Mouse (Mus musculus): ENCODE data around the gene Upk1b. TPM values are rescaled to one million over a fixed set of nuclear protein-coding genes. Genes with fewer than 3 reads are reported as not detected.
A peak's percentile ranks its signal among the peaks of the same experiment; 100 is the strongest.

The Upk1b gene
- polyA plus RNA-seq, 1 experiment from 2014 or later: 18.0 TPM

DNA sequence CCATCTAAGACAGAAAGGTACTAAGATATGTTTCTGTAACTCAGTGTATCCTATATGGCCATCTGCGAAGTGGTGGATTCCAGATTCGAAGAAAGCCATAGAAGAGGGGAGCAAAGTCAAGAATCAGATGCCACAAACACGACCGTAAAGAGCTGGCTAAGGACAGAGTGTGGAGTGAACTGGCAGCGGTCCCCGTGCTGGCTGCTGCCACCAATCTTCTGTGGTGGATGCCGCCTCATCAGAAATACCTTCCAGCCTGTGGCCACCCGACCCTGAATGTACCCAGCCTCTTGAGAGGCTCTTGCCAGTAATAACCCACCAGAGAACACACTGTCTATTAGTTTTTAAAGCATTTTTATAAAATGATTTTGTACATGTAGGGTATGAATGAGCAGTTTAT is 31.7 kb downstream of the Upk1b start:
- no peak for ATAC-seq (replicated peaks; ENCODE audit: extremely low read depth, insufficient read depth, low FRiP score)
- Histone ChIP-seq H3K4me1 (ENCODE audit: control insufficient read depth, insufficient read depth, low read length) (peaks cover 5% of the 10 kb centered on the region), H3K4me2 (ENCODE audit: low read depth, low read length) (no peak overlapping the region), H3K9me3 (replicated peaks; ENCODE audit: control insufficient read depth, low read length) (no peaks in the 10 kb centered on the region), H3K9ac (ENCODE audit: low read length) (no peak overlapping the region), H3K27ac (ENCODE audit: low read length) (no peak overlapping the region), H3K36me3 (ENCODE audit: control insufficient read depth, insufficient read depth) (peaks cover 14% of the 10 kb centered on the region), H3K27me3 (ENCODE audit: control insufficient read depth, insufficient read depth, low read length) (no peaks in the 10 kb centered on the region), H3K4me3 (ENCODE audit: low read length) (no peak overlapping the region)
- 93% methylated on average over 8 of the region's 8 CpGs for WGBS

DNA sequence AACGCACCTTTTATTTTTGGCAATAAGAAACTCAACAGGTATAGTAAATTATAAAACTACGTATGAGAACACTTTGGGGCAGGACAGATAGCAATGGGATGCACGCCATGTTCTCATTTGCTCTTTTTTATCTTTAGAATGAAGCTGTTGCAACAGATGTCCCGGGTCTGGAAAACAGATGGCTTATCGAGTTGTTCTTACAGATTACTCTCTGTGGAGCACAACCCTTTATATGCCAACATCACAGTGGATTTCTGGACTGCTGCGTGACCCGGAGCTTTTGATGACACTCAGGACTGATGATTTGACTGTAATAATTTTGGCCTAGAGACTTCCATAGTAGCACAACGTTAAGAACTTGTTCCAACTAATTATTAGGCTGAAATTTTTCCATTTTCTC is 32.4 kb downstream of the Upk1b start:
- Histone ChIP-seq H3K4me3 (ENCODE audit: low read length) (no peak overlapping the region), H3K4me2 (ENCODE audit: low read depth, low read length) (no peak overlapping the region), H3K4me1 (ENCODE audit: control insufficient read depth, insufficient read depth, low read length) (peaks cover 8% of the 10 kb centered on the region), H3K36me3 (ENCODE audit: control insufficient read depth, insufficient read depth) (peaks cover 14% of the 10 kb centered on the region), H3K27me3 (ENCODE audit: control insufficient read depth, insufficient read depth, low read length) (no peaks in the 10 kb centered on the region), H3K9ac (ENCODE audit: low read length) (no peak overlapping the region), H3K27ac (ENCODE audit: low read length) (no peak overlapping the region), H3K9me3 (replicated peaks; ENCODE audit: control insufficient read depth, low read length) (no peaks in the 10 kb centered on the region)
- ATAC-seq (replicated peaks; ENCODE audit: extremely low read depth, insufficient read depth, low FRiP score): no peak
- WGBS: 81% methylated on average over 8 of the region's 8 CpGs

DNA sequence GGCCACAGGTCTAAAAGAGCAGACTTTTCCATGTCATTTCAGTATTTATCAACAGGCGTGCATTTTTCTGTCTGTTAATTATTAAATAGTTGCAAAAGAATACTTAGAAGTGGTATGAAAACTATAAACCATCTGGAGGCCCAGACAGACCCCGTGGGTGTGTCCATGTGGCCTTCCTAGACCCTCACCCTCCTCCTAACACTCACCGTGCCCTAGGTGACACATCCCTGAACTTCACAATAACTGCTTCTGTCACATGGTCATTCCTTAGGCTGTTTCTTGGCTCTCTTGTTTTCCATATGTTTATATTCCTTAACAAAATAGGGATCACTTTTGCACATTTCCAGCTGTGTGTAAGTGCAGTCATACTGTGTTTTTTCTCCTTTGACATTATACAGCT is 33.5 kb downstream of the Upk1b start:
- H3K36me3 ChIP-seq (ENCODE audit: control insufficient read depth, insufficient read depth): peaks cover 14% of the 10 kb centered on the region
- H3K9ac ChIP-seq (ENCODE audit: low read length): no peak overlapping the region
- no peaks in the 10 kb centered on the region for H3K9me3 ChIP-seq (replicated peaks; ENCODE audit: control insufficient read depth, low read length)
- H3K27ac ChIP-seq (ENCODE audit: low read length): no peak overlapping the region
- no peak for ATAC-seq (replicated peaks; ENCODE audit: extremely low read depth, insufficient read depth, low FRiP score)
- 70% methylated on average over 3 of the region's 3 CpGs for WGBS
- H3K27me3 ChIP-seq (ENCODE audit: control insufficient read depth, insufficient read depth, low read length): no peaks in the 10 kb centered on the region
- no peak overlapping the region for H3K4me2 ChIP-seq (ENCODE audit: low read depth, low read length)
- H3K4me3 ChIP-seq (ENCODE audit: low read length): no peak overlapping the region
- peaks cover 11% of the 10 kb centered on the region for H3K4me1 ChIP-seq (ENCODE audit: control insufficient read depth, insufficient read depth, low read length)

DNA sequence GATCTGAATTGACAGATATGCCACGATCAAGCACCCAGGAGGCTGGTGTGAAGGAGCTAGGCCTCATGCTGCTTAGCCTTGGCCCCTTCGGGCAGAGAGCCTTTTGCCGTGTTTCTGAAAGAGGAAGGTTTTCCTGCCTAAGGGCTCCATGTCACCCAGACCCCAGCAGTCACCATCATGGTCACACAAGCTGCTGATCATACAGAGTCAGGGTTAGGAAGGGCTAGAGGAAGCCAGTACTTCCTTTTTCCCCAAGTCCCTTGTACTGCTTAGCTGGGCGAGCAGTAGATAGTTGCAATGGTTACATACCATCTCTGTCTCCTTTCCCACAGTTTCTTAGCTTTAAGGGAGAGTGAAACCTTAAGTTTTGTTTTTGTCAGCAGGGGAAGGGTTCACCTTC is 36.6 kb downstream of the Upk1b start:
- H3K9me3 ChIP-seq (replicated peaks; ENCODE audit: control insufficient read depth, low read length): no peaks in the 10 kb centered on the region
- no peak overlapping the region for H3K9ac ChIP-seq (ENCODE audit: low read length)
- 79% methylated on average over 4 of the region's 4 CpGs for WGBS
- peak overlapping the region; percentile 30 for H3K27ac ChIP-seq (ENCODE audit: low read length)
- no peak for ATAC-seq (replicated peaks; ENCODE audit: extremely low read depth, insufficient read depth, low FRiP score)
- H3K4me3 ChIP-seq (ENCODE audit: low read length): no peak overlapping the region
- no peaks in the 10 kb centered on the region for H3K27me3 ChIP-seq (ENCODE audit: control insufficient read depth, insufficient read depth, low read length)
- peaks cover 10% of the 10 kb centered on the region for H3K36me3 ChIP-seq (ENCODE audit: control insufficient read depth, insufficient read depth)
- peaks cover 16% of the 10 kb centered on the region for H3K4me1 ChIP-seq (ENCODE audit: control insufficient read depth, insufficient read depth, low read length)
- no peak overlapping the region for H3K4me2 ChIP-seq (ENCODE audit: low read depth, low read length)

DNA sequence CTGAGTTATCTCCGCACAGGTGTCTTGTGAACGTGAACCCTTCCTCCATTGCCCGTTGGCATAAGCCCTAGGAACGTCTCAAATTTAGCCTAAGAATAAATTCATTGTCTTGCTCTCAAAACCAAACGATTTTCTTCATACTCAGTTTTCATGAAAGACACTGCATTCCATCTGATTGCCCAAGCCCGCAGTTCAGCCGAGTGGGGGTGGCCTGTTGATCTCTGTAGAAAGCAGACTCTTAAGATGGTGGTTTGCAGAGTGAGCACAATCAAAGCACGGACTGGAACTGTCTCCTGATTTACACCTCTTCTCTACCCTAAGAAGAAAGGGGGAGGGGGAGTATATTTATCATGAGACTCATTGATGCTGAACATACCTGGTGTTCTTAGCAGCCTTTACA is 37.7 kb downstream of the Upk1b start:
- Histone ChIP-seq H3K27ac (ENCODE audit: low read length) (no peak overlapping the region), H3K9ac (ENCODE audit: low read length) (no peak overlapping the region), H3K4me1 (ENCODE audit: control insufficient read depth, insufficient read depth, low read length) (peaks cover 16% of the 10 kb centered on the region), H3K9me3 (replicated peaks; ENCODE audit: control insufficient read depth, low read length) (no peaks in the 10 kb centered on the region), H3K4me2 (ENCODE audit: low read depth, low read length) (no peak overlapping the region), H3K4me3 (ENCODE audit: low read length) (no peak overlapping the region), H3K27me3 (ENCODE audit: control insufficient read depth, insufficient read depth, low read length) (no peaks in the 10 kb centered on the region), H3K36me3 (ENCODE audit: control insufficient read depth, insufficient read depth) (peaks cover 6% of the 10 kb centered on the region; the same call in 1 of the 2 replicates)
- ATAC-seq (replicated peaks; ENCODE audit: extremely low read depth, insufficient read depth, low FRiP score): no peak
- WGBS: 80% methylated on average over 8 of the region's 8 CpGs

DNA sequence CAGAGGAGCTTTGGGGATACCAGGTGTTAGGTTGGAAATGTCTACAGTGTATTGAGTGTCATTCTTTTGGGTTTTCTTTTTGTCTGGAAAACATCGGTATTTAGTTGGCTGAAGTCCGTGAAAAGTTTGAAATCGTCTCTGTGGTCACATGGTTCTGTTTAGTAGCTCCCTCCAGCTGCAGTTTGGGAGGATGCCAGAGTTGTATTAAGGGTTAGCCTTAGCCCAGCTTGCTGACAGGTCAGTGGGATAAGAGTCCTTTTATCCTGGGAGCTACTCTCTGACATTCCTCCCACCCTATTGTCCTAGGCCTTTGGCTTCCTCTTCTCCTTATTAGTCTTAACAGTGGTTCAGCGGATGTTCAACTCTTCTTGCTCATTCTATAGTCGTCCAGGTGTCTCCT is 38.2 kb downstream of the Upk1b start:
- peaks cover 6% of the 10 kb centered on the region; the same call in 1 of the 2 replicates for H3K36me3 ChIP-seq (ENCODE audit: control insufficient read depth, insufficient read depth)
- H3K9ac ChIP-seq (ENCODE audit: low read length): no peak overlapping the region
- no peaks in the 10 kb centered on the region for H3K27me3 ChIP-seq (ENCODE audit: control insufficient read depth, insufficient read depth, low read length)
- peaks cover 16% of the 10 kb centered on the region for H3K4me1 ChIP-seq (ENCODE audit: control insufficient read depth, insufficient read depth, low read length)
- no peak overlapping the region for H3K4me2 ChIP-seq (ENCODE audit: low read depth, low read length)
- no peaks in the 10 kb centered on the region for H3K9me3 ChIP-seq (replicated peaks; ENCODE audit: control insufficient read depth, low read length)
- no peak overlapping the region for H3K4me3 ChIP-seq (ENCODE audit: low read length)
- WGBS: 61% methylated on average over 5 of the region's 5 CpGs
- H3K27ac ChIP-seq (ENCODE audit: low read length): no peak overlapping the region
- ATAC-seq (replicated peaks; ENCODE audit: extremely low read depth, insufficient read depth, low FRiP score): no peak

DNA sequence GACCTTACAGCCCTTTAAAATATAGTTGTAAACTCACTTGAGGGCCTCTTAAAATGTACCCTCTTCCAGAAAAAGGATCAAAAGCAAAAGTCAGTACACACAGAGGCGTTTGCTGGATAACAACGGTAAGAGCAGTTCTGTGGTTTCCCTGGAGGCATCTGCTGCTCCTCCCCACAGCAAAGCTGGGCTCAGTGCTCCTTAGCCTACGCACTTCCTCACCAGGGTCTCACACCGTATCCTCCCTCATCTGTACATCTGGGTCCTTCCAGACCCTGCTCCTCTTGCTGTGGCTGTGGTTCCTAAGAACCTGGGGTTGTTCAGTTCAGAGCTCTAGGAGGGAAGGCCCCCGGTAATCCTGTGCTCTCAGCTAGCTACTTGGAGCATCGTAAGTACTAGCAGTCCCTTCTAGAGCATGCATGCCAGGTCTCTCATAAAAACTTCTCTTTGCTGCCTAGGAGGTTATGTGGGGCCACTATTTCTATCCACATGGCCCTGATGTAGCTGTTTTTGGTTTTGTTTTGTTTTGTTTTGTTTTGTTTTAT is 39.2 kb downstream of the Upk1b start:
- no peak overlapping the region for H3K4me3 ChIP-seq (ENCODE audit: low read length)
- H3K9ac ChIP-seq (ENCODE audit: low read length): no peak overlapping the region
- peaks cover 19% of the 10 kb centered on the region for H3K4me1 ChIP-seq (ENCODE audit: control insufficient read depth, insufficient read depth, low read length)
- 79% methylated on average over 6 of the region's 6 CpGs for WGBS
- peak overlapping the region; percentile 16; the same call in 1 of the 2 replicates for H3K27ac ChIP-seq (ENCODE audit: low read length)
- no peak; the same call in 1 of the 2 replicates for ATAC-seq (replicated peaks; ENCODE audit: extremely low read depth, insufficient read depth, low FRiP score)
- H3K36me3 ChIP-seq (ENCODE audit: control insufficient read depth, insufficient read depth): peaks cover 6% of the 10 kb centered on the region; the same call in 1 of the 2 replicates
- H3K27me3 ChIP-seq (ENCODE audit: control insufficient read depth, insufficient read depth, low read length): no peaks in the 10 kb centered on the region
- no peak overlapping the region for H3K4me2 ChIP-seq (ENCODE audit: low read depth, low read length)
- no peaks in the 10 kb centered on the region for H3K9me3 ChIP-seq (replicated peaks; ENCODE audit: control insufficient read depth, low read length)

DNA sequence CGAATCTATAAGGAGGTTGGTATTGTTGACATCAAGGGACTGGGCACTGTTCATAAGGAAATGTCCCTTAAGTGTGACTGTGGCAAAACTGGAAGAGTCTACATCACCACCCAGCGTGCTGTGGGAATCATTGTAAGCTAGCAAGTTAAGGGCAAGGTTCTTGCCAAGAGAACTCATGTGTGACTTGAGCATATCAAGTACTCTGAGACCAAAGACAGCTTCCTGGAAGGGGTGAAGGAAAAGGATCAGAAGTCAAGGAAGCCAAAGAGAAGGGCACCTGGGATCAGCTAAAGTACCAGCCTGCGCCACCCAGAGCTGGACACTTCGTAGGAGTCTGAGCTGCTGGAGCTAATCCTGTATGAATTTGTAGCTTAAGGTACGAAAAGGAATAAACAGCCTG is 39.9 kb downstream of the Upk1b start:
- no peak for ATAC-seq (replicated peaks; ENCODE audit: extremely low read depth, insufficient read depth, low FRiP score)
- Histone ChIP-seq H3K9ac (ENCODE audit: low read length) (no peak overlapping the region), H3K4me3 (ENCODE audit: low read length) (no peak overlapping the region), H3K36me3 (ENCODE audit: control insufficient read depth, insufficient read depth) (peaks cover 6% of the 10 kb centered on the region; the same call in 1 of the 2 replicates), H3K4me2 (ENCODE audit: low read depth, low read length) (no peak overlapping the region), H3K27me3 (ENCODE audit: control insufficient read depth, insufficient read depth, low read length) (no peaks in the 10 kb centered on the region), H3K27ac (ENCODE audit: low read length) (peak overlapping the region; percentile 13; the same call in 1 of the 2 replicates), H3K9me3 (replicated peaks; ENCODE audit: control insufficient read depth, low read length) (no peaks in the 10 kb centered on the region), H3K4me1 (ENCODE audit: control insufficient read depth, insufficient read depth, low read length) (peaks cover 19% of the 10 kb centered on the region)
- 90% methylated on average over 5 of the region's 5 CpGs for WGBS

DNA sequence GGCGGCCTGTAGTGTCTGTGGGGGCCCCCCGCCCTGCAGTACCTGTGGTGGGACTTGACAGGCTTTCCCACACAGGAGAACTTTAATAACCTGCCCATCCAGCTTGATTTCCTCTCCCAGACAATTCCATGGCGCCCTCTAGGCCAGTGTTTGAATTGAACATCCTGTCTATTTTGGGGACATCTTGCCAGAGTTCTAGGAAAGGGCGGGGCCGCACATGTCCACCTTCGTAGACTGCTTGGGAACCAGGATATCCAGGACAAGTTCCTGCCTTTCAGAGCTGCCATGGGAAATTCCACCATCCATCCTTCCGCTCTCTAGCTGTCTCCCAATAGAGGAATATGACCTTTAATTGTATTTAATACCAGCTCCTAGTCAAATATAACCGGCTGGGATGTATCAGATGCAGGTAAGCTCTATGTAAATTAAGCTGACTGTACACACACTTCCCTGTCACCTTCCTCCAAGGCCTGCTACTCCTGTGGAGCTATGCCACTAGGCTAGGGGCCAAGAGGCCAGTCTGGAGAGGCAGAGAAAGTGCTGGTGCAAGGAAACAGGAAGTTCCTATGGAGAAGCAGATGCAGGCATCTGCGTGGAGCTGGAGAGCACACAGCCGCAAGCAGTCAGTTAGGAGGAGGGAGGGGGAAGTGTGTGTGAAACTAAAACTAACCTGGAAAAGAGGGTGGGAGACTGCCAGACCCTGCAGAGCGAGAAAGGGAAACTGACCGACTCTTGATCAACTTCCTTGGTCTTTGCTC is 41.8 kb downstream of the Upk1b start:
- H3K27ac ChIP-seq (ENCODE audit: low read length): peak overlapping the region; percentile 52; the same call in 1 of the 2 replicates
- WGBS: 74% methylated on average over 12 of the region's 12 CpGs
- H3K9ac ChIP-seq (ENCODE audit: low read length): no peak overlapping the region
- H3K36me3 ChIP-seq (ENCODE audit: control insufficient read depth, insufficient read depth): peaks cover 6% of the 10 kb centered on the region; the same call in 1 of the 2 replicates
- no peaks in the 10 kb centered on the region for H3K9me3 ChIP-seq (replicated peaks; ENCODE audit: control insufficient read depth, low read length)
- peak; percentile 26; the same call in 1 of the 2 replicates for ATAC-seq (replicated peaks; ENCODE audit: extremely low read depth, insufficient read depth, low FRiP score)
- H3K4me3 ChIP-seq (ENCODE audit: low read length): no peak overlapping the region
- H3K27me3 ChIP-seq (ENCODE audit: control insufficient read depth, insufficient read depth, low read length): no peaks in the 10 kb centered on the region
- peaks cover 16% of the 10 kb centered on the region for H3K4me1 ChIP-seq (ENCODE audit: control insufficient read depth, insufficient read depth, low read length)
- no peak overlapping the region for H3K4me2 ChIP-seq (ENCODE audit: low read depth, low read length)
